Mouse (Mus musculus) hindbrain, embryonic 14.5 days (tissue): Measurements from ENCODE around the gene Kcnd1. TPM values are rescaled to one million over a fixed set of nuclear protein-coding genes. Genes with fewer than 3 reads are reported as not detected.
A peak's percentile ranks its signal among the peaks of the same experiment; 100 is the strongest.

Source experiments
- ATAC-seq: fragments of 200-750 bp; cut with Nextera tagmentation; 2 replicates; pipeline ENCODE4 v1.8.0; 2017; ENCODE audit warnings: moderate number of reproducible peaks, mild to moderate bottlenecking, moderate TSS enrichment, moderate library complexity; ENCODE audit not compliant: low FRiP score
- DNase-seq: peaks from one replicate; pipeline ENCODE4 v3.0.0-alpha.2; 2015; ENCODE audit warnings: low spot score
- H3K27ac ChIP-seq: fragments of 300-500 bp; sonication (generic); 2 replicates; pipeline ENCODE4 v1.5.1; 2014; ENCODE audit warnings: mild to moderate bottlenecking, moderate library complexity
- H3K27me3 ChIP-seq: fragments of 300-500 bp; sonication (generic); 2 replicates; pipeline ENCODE4 v1.6.1; 2014; ENCODE audit warnings: mild to moderate bottlenecking, low read length, mixed read lengths; ENCODE audit not compliant: control insufficient read depth, insufficient read depth
- H3K36me3 ChIP-seq: fragments of 300-500 bp; sonication (generic); replicated peaks from 2 replicates; pipeline ENCODE4 v1.6.1; 2014; ENCODE audit not compliant: control insufficient read depth, insufficient read depth
- H3K4me1 ChIP-seq: fragments of 300-500 bp; sonication (generic); replicated peaks from 2 replicates; pipeline ENCODE4 v1.6.1; 2014; ENCODE audit warnings: antibody characterized with exemption, low read length, mixed read lengths; ENCODE audit not compliant: control insufficient read depth, insufficient read depth
- H3K4me2 ChIP-seq: fragments of 300-500 bp; sonication (generic); replicated peaks from 2 replicates; pipeline ENCODE4 v1.6.1; 2014; ENCODE audit warnings: mild to moderate bottlenecking, moderate library complexity
- H3K4me3 ChIP-seq: fragments of 300-500 bp; sonication (generic); replicated peaks from 2 replicates; pipeline ENCODE4 v1.5.1; 2014; ENCODE audit warnings: mild to moderate bottlenecking, low read length
- H3K9ac ChIP-seq: fragments of 300-500 bp; sonication (generic); 2 replicates; pipeline ENCODE4 v1.6.1; 2014
- H3K9me3 ChIP-seq: fragments of 300-500 bp; sonication (generic); 2 replicates; pipeline ENCODE4 v1.6.1; 2016; ENCODE audit warnings: low read length; ENCODE audit not compliant: control insufficient read depth
- WGBS: fragments of 180-500 bp; shearing (Covaris S2); extraction: QIAGEN DNeasy Blood & Tissue Kit; methylation state at CpG from one replicate; pipeline ENCODE4 v1.1.7; 2014; 5-methylcytosine and 5-hydroxymethylcytosine counted together
- polyA plus RNA-seq: library from polyadenylated mRNA; unstranded; fragments of >200 nt; fragmentation: Nextera tagmentation; extraction: Ambion mirVana; gene quantifications from 2 replicates; pipeline ENCODE4 v1.2.1, GENCODE M21; 2014

Gene Kcnd1
- polyA plus RNA-seq, 1 experiment from 2014 or later = 4.1 TPM

- Histone ChIP-seq H3K27ac (peak overlapping the region; percentile 88), H3K4me2 (peak overlapping the region; percentile 77), H3K4me1 (peaks cover 5% of the 10 kb centered on the region), H3K4me3 (peak overlapping the region; percentile 70), H3K36me3 (no peaks in the 10 kb centered on the region), H3K27me3 (no peaks in the 10 kb centered on the region), H3K9ac (peak overlapping the region; percentile 77), H3K9me3 (no peaks in the 10 kb centered on the region)
- 12% methylated on average over 39 of the region's 42 CpGs for WGBS
- ATAC-seq (no peak), DNase-seq (no peak)
Observed at GRCm38 (mm10) chrX:7842318-7842717, 20.2 kb downstream of the Kcnd1 start.

- Histone ChIP-seq H3K27me3 (no peaks in the 10 kb centered on the region), H3K4me3 (no peak overlapping the region), H3K4me2 (no peak overlapping the region), H3K27ac (no peak overlapping the region), H3K9me3 (no peaks in the 10 kb centered on the region), H3K4me1 (peaks cover 5% of the 10 kb centered on the region), H3K9ac (no peak overlapping the region), H3K36me3 (peaks cover 13% of the 10 kb centered on the region; the same call in 1 of the 2 replicates)
- ATAC-seq (peak; percentile 69; the same call in 1 of the 2 replicates), DNase-seq (no peak)
- WGBS = 59% methylated on average over 2 of the region's 2 CpGs
Observed at GRCm38 (mm10) chrX:7847845-7848244, 25.8 kb downstream of the Kcnd1 start.

- ATAC-seq (no peak), DNase-seq (peak; percentile 28)
- Histone ChIP-seq H3K9me3 (no peaks in the 10 kb centered on the region), H3K27me3 (no peaks in the 10 kb centered on the region), H3K4me3 (no peak overlapping the region), H3K9ac (no peak overlapping the region), H3K4me2 (no peak overlapping the region), H3K4me1 (no peaks in the 10 kb centered on the region), H3K36me3 (peaks cover 10% of the 10 kb centered on the region), H3K27ac (no peak overlapping the region)
- 50% methylated on average over 2 of the region's 2 CpGs for WGBS
Observed at GRCm38 (mm10) chrX:7854578-7854977, 32.5 kb downstream of the Kcnd1 start.

GRCm38 (mm10) chrX:7859191-7859753 is 37.2 kb downstream of the Kcnd1 start:
- Histone ChIP-seq H3K4me2 (no peak overlapping the region), H3K4me3 (no peak overlapping the region), H3K9ac (no peak overlapping the region), H3K27ac (no peak overlapping the region), H3K9me3 (no peaks in the 10 kb centered on the region), H3K4me1 (no peaks in the 10 kb centered on the region), H3K36me3 (peaks cover 5% of the 10 kb centered on the region), H3K27me3 (no peaks in the 10 kb centered on the region)
- DNase-seq = no peak
- WGBS = 97% methylated on average over 3 of the region's 3 CpGs
- ATAC-seq = no peak

GRCm38 (mm10) chrX:7863181-7863580 is 41.1 kb downstream of the Kcnd1 start:
- H3K36me3 ChIP-seq = peaks cover 12% of the 10 kb centered on the region; the same call in 1 of the 2 replicates
- H3K27me3 ChIP-seq = no peaks in the 10 kb centered on the region
- no peak overlapping the region for H3K27ac ChIP-seq
- ATAC-seq = no peak
- no peaks in the 10 kb centered on the region for H3K4me1 ChIP-seq
- no peak for DNase-seq
- H3K4me3 ChIP-seq = no peak overlapping the region
- no peak overlapping the region for H3K9ac ChIP-seq
- 94% methylated on average over 1 of the region's 1 CpGs for WGBS
- no peak overlapping the region for H3K4me2 ChIP-seq
- H3K9me3 ChIP-seq = no peaks in the 10 kb centered on the region

- Histone ChIP-seq H3K4me3 (no peak overlapping the region), H3K27ac (no peak overlapping the region), H3K27me3 (no peaks in the 10 kb centered on the region), H3K4me2 (no peak overlapping the region), H3K9me3 (no peaks in the 10 kb centered on the region), H3K36me3 (peaks cover 17% of the 10 kb centered on the region; the same call in 1 of the 2 replicates), H3K4me1 (no peaks in the 10 kb centered on the region), H3K9ac (no peak overlapping the region)
- DNase-seq (no peak), ATAC-seq (no peak)
- 80% methylated on average over 3 of the region's 3 CpGs for WGBS
Observed at GRCm38 (mm10) chrX:7864551-7864950, 42.5 kb downstream of the Kcnd1 start.

- Histone ChIP-seq H3K36me3 (peaks cover 16% of the 10 kb centered on the region; the same call in 1 of the 2 replicates), H3K4me1 (no peaks in the 10 kb centered on the region), H3K9ac (no peak overlapping the region), H3K4me2 (no peak overlapping the region), H3K27me3 (no peaks in the 10 kb centered on the region), H3K4me3 (no peak overlapping the region), H3K9me3 (no peaks in the 10 kb centered on the region), H3K27ac (no peak overlapping the region)
- WGBS = 70% methylated on average over 2 of the region's 2 CpGs
- DNase-seq = no peak
- ATAC-seq = no peak
Observed at GRCm38 (mm10) chrX:7865343-7865742, 43.3 kb downstream of the Kcnd1 start.

- Histone ChIP-seq H3K9me3 (no peaks in the 10 kb centered on the region), H3K4me1 (no peaks in the 10 kb centered on the region)
- WGBS = 75% methylated on average over 2 of the region's 2 CpGs
Observed at GRCm38 (mm10) chrX:7865786-7866185, 43.7 kb downstream of the Kcnd1 start.

GRCm38 (mm10) chrX:7867141-7867540 is 45.1 kb downstream of the Kcnd1 start:
- H3K4me1 ChIP-seq = no peaks in the 10 kb centered on the region
- DNase-seq (no peak), ATAC-seq (no peak)
- 96% methylated on average over 1 of the region's 1 CpGs for WGBS
- no peak overlapping the region for H3K4me2 ChIP-seq
- no peaks in the 10 kb centered on the region for H3K9me3 ChIP-seq
- H3K36me3 ChIP-seq = peaks cover 15% of the 10 kb centered on the region
- no peak overlapping the region for H3K27ac ChIP-seq
- H3K9ac ChIP-seq = no peak overlapping the region
- H3K27me3 ChIP-seq = no peaks in the 10 kb centered on the region
- no peak overlapping the region for H3K4me3 ChIP-seq

More at GRCm38 (mm10) chrX:7865786-7866185, 43.7 kb downstream of the Kcnd1 start:
- no peak overlapping the region for H3K4me2 ChIP-seq
- H3K9ac ChIP-seq = no peak overlapping the region
- ATAC-seq (no peak), DNase-seq (no peak)
- no peaks in the 10 kb centered on the region for H3K27me3 ChIP-seq
- H3K27ac ChIP-seq = no peak overlapping the region
- peaks cover 13% of the 10 kb centered on the region; the same call in 1 of the 2 replicates for H3K36me3 ChIP-seq
- H3K4me3 ChIP-seq = no peak overlapping the region

- Histone ChIP-seq H3K9ac (no peak overlapping the region), H3K4me1 (no peaks in the 10 kb centered on the region), H3K27me3 (no peaks in the 10 kb centered on the region), H3K36me3 (peaks cover 29% of the 10 kb centered on the region), H3K4me2 (no peak overlapping the region), H3K9me3 (no peaks in the 10 kb centered on the region), H3K27ac (no peak overlapping the region), H3K4me3 (no peak overlapping the region)
- no peak for ATAC-seq
- WGBS = 46% methylated on average over 2 of the region's 2 CpGs
- DNase-seq = no peak
Observed at GRCm38 (mm10) chrX:7868506-7868905, 46.4 kb downstream of the Kcnd1 start.
